Mouse (Mus musculus): ENCODE results near the gene Kdelr1.

The Kdelr1 gene

GRCm38 (mm10) chr7:45917004-45917704 is 44.6 kb downstream of the Kdelr1 start:
- DNase-seq (ENCODE audit: low read depth, low spot score), result peak; percentile 32

DNA sequence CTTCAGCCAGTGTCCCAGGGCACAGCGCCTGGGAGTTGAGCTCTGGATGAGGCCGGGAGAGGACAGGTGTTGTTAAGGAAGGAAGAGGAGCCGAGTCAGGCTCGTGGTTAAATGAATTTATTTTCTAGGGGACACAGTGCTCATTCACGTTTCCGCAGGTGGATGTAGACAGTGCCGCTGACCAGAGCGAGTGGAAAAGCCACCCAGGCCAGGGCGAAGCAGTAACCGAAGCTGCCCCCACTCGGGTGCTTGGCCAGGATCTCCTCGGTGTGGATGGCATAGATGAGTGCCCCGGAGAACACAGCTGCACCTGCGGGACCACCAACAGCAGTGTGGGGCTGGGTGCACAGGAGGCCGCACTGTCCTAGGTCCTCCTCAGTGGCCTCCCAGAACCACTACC is 45.4 kb downstream of the Kdelr1 start:
- DNase-seq (ENCODE audit: low read depth, low spot score), result no peak

DNA sequence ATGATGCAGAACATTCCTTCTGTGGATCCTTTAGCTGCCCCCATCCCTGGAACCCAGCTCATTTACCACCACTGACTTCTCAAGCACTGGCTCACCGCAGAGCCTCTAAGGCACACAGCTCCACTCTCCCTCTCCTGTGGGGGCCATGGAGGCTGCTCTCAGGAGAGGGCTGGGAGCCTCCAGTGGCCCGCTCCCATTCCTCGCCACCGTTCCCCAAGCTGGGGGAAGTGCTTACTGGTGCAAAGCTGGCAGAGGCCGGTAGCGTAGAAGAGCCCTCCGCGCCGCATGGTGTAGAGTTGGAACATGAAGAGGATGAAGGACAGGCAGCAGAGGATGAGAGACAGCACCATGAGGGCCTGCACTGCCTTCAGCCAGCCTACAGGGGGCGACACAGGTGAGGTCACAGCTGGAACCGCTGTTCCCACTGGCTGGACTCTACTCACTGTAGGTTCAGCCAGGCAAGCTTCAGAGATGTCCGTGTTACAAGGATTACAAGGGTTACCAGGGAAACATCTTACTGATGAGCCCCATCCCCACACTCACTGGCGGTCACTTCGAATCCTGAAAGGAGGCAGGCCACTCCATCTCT is 46.6 kb downstream of the Kdelr1 start:
- DNase-seq (ENCODE audit: low read depth, low spot score), result peak; percentile 66

DNA sequence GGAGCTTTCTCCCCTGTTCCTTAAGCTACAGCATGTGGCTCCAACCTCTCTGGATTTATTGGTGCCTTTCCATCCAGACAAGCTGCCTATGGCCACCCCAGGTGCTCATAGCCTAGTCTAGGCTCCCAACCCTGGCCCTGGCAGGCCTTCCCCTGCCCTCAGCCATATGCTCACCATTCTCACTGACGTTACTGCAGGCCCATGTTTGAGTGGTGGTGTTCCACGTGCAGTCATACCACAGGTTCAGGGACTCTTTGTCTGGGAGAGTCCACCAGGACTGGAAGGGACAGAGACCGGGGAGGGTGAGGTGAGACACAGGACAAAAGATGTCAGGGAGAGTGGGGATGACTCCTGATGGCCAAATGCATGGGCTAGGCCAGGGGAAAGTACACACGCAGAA is 47.2 kb downstream of the Kdelr1 start:
- no peak for DNase-seq (ENCODE audit: low read depth, low spot score)

DNA sequence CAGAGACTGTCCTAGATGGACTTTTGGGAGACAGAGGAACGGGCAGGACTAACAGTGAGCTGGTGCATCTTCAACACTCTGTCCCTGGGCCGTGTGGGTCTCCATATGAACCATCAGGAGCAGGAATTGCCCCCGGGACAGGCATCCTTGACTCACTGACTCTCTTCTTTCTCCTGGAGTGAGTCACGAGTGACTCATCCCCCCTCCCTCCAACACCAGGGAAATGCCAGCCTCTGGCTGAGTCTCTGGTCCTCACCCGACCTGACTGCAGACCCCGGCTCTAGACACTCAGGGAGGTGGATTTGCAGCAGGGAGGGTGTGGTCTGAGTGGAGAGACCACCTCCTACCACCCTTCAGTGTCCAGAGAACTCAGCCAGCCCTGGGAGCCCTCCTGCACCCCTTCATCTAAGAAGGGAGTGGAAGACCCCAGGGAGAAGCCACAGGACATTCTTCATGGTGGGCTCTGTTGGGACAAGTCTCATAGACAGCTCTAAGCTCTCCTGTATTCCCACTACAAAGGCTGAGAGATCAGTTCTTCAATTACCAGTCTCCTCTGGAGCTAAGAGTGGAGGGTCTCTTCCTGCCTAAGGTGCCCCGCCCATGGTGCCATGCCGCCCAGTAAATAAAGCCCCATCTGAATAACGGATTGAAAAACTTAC is 48.1 kb downstream of the Kdelr1 start:
- no peak for DNase-seq (ENCODE audit: low read depth, low spot score)

DNA sequence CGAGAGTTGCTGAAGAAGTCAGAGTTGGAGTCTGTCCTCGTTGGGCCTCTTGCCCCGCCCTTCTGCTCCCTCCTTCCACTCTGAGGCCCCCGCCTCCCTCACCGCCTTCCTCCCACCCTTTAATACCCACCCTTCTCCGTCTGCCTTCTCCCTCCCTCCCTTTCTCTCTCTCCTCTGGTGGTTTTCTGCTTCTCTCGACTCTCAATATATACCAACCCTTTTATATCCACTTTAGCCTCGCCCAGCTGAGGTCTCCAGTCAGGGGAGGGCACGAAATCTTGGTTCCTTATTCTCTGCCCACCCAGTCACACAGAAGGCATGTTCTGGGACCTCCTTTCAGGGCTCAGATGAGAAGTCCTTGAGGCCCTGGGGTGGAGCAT is 48.7 kb downstream of the Kdelr1 start, which contains the start of gene Emp3:
Gene Emp3, minus strand, starts transcription at position 163 of the 380 bp plus-strand sequence.
- no peak for DNase-seq (ENCODE audit: low read depth, low spot score)

GRCm38 (mm10) chr7:45921950-45922600 is 49.5 kb downstream of the Kdelr1 start:
- DNase-seq (ENCODE audit: low read depth, low spot score), result no peak

DNA sequence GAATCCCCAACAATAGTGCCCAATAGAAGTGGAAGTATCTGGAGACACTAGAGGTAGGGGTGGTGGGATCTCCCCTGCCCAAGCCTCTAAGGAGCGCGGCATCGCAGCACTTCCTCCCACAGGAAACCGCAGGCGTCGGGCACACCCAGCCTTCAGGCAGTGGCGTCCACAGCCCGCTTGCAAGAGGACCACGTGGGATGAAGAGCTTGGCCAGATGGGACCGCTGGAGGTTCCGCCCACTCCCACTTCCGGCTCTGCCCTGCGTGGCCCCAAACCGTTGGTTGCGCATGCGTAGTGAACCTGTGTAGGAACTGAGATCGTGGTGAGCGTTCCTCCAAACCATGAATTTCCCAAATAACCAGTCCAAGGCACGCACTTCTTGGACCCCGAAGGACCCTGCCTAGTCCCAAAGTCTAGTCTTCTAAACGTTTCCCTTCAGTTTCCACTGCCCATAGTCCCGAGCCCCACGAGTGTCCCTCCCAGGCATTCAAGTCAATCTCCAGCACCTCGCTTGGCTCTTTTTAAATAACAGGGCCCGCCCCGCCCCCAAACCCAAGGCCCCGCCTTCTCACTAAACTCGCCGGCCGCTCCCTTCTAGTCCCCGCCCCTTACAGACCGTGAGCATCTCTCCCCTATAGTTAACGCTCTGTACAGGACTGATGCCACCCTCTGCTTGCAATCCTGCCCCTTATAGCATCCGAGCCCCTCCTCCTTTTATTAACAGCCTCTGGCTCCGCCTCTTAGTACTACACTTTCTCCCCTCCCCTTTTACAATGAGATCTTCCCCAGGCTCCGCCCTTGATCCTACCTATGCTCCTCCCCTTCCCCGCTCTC is 50.6 kb downstream of the Kdelr1 start:
- DNase-seq (ENCODE audit: low read depth, low spot score), result peak; percentile 98

- DNase-seq (ENCODE audit: low read depth, low spot score), result peak; percentile 87
Measured at GRCm38 (mm10) chr7:45923762-45924428, 51.3 kb downstream of the Kdelr1 start, which contains the start of gene Ccdc114. Gene Ccdc114, plus strand, starts transcription at chr7:45924072.

- DNase-seq (ENCODE audit: low read depth, low spot score), result peak; percentile 83
Measured at GRCm38 (mm10) chr7:45924429-45924816, 51.9 kb downstream of the Kdelr1 start.

DNA sequence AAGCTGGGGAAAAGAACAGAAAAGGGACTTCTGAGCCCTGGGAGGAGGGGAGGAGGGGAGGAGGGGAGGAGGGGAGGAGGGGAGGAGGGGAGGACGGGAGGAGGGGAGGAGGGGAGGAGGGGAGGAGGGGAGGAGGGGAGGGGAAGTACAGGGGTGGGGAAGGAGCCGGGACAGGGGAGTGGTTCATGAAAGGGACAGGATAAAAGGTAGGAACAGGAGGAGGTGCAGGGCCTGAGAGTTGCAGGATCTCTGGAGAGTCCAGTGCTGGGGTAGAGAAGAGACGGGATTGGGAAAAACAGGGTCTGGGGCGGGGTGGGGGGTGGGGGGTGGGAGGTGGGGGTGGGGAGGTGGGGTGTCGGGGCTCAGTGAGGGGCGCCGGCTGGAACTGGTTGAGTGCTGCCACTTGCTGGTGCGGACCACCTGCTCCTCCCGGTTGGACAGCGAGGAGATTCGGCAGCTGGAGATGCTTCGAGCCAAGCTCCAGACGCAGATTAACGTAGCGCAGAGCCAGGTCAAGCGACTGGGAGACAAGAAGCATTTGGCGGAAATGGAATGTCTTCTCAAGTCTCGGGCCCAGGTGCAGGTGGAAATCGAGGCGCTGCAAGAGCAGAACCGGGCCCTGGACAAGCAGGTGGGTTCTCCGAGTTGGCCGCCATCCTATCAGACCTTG is 56.2 kb downstream of the Kdelr1 start:
- DNase-seq (ENCODE audit: low read depth, low spot score), result peak; percentile 53

DNA sequence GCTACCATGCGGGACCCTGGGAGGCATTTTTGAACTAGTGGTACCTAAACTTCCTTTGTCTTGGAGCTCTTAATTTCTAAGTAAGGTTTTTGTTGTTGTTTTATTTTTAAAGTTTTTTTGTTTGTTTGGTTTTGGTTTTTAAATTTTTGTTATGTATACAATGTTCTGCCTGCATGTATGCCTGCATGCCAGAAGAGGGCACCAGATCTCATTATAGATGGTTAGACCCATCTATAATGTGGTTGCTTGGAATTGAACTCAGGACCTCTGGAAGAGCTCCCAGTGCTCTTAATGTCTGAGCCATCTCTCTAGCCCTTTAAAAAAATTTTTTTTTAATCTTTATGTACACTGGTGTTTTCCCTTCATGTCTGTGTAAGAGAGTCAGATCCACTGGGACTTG is 57.1 kb downstream of the Kdelr1 start:
- DNase-seq (ENCODE audit: low read depth, low spot score), result no peak
